Comparison of ENCODE assay signal across 7 mouse cellular contexts in genomic region chr9:58582581-58583266, GRCm38 (mm10). TPM values are rescaled to one million over a fixed set of nuclear protein-coding genes. Genes with fewer than 3 reads are reported as not detected.
A peak's percentile ranks its signal among the peaks of the same experiment; 100 is the strongest.
DNase-seq lines count a peak whose midpoint lies in the region; TF ChIP-seq lines count a peak whose summit lies in the region.

No protein-coding gene starts in this region.

- 2% methylated on average over 42 of the region's 42 CpGs for WGBS in heart, adult 2 months
- under 1% methylated on average over 38 of the region's 42 CpGs for WGBS in macrophage (ENCODE audit: missing documents)
- under 1% methylated on average over 42 of the region's 42 CpGs for WGBS in spleen, adult 2 months

- TF ChIP-seq POLR2A in CH12.LX (IDR thresholded peaks at IDR 0.05; ENCODE audit: low read depth, low read length) = no peak
- TF ChIP-seq POLR2A in heart, adult 2 months (IDR thresholded peaks at IDR 0.05; ENCODE audit: insufficient read depth, low read depth, low read length) = no peak
- TF ChIP-seq POLR2A in spleen, adult 2 months (IDR thresholded peaks at IDR 0.05; ENCODE audit: low read depth, low read length) = no peak

- peaks cover 0 to 1% of the 10 kb centered on the region in 2 experiments for H3K36me3 ChIP-seq in CH12.LX (replicated peaks in 1 of 2; ENCODE audit: control insufficient read depth in 1 of 2, insufficient read depth in 1 of 2, low read length in 1 of 2)
- peaks cover 11% of the 10 kb centered on the region for H3K36me3 ChIP-seq in heart, adult 2 months (ENCODE audit: control insufficient read depth, insufficient read depth, low read length)
- no peaks in the 10 kb centered on the region for H3K36me3 ChIP-seq in macrophage (ENCODE audit: inconsistent target)
- no peaks in the 10 kb centered on the region for H3K36me3 ChIP-seq in spleen, adult 2 months (ENCODE audit: control insufficient read depth, insufficient read depth, low read length)

- peaks cover 2 to 39% of the 10 kb centered on the region in 2 experiments; a peak in 3 of 4 replicates for H3K4me1 ChIP-seq in CH12.LX (ENCODE audit: control insufficient read depth in 1 of 2, insufficient read depth in 2 of 2)
- peaks cover 9% of the 10 kb centered on the region for H3K4me1 ChIP-seq in heart, adult 2 months (ENCODE audit: control insufficient read depth, insufficient read depth, low read length)
- H3K4me1 ChIP-seq in spleen, adult 2 months (ENCODE audit: control insufficient read depth, insufficient read depth, insufficient read length) = no peaks in the 10 kb centered on the region; the same call in 1 of the 2 replicates

- H3K27ac ChIP-seq in CH12.LX (ENCODE audit: insufficient read depth, low read depth) = peak overlapping the region; percentile 43; the same call in 1 of the 2 replicates
- peak overlapping the region; percentile 96 for H3K27ac ChIP-seq in heart, adult 2 months
- peak overlapping the region; percentile 99 for H3K27ac ChIP-seq in layer of hippocampus, adult 2 months
- H3K27ac ChIP-seq in macrophage = peak overlapping the region; percentile 93
- peak overlapping the region; percentile 92 for H3K27ac ChIP-seq in spleen, adult 2 months (ENCODE audit: insufficient read depth, low read length)

- H3K27me3 ChIP-seq in CH12.LX (replicated peaks) = no peaks in the 10 kb centered on the region
- no peaks in the 10 kb centered on the region for H3K27me3 ChIP-seq in heart, adult 2 months (ENCODE audit: control insufficient read depth, insufficient read depth, low read length)
- no peaks in the 10 kb centered on the region for H3K27me3 ChIP-seq in spleen, adult 2 months (ENCODE audit: control insufficient read depth, insufficient read depth, low read length)

- intact Hi-C loops in heart, adult 2 months (cut with DNase I) = no loop called here

- TF ChIP-seq CTCF in CH12.LX (conservative IDR thresholded peaks at IDR 0.05 in 1 of 2, IDR thresholded peaks at IDR 0.05 in 1 of 2; ENCODE audit: low read depth in 2 of 2, low read length in 2 of 2) = no peak
- no peak for TF ChIP-seq CTCF in heart, adult 2 months (IDR thresholded peaks at IDR 0.05)
- no peak for TF ChIP-seq CTCF in layer of hippocampus, adult 2 months (conservative IDR thresholded peaks at IDR 0.05)
- no peak for TF ChIP-seq CTCF in spleen, adult 2 months (IDR thresholded peaks at IDR 0.05; ENCODE audit: extremely low read depth, insufficient read depth, insufficient read length, insufficient replicate concordance)

- H3K4me3 ChIP-seq in CH12.LX (replicated peaks in 1 of 3; ENCODE audit: low read depth in 2 of 3, low read length in 2 of 3, poor library complexity in 1 of 3) = peak overlapping the region; percentile 70 to 93 (median 82)
- H3K4me3 ChIP-seq in heart, adult 2 months = peak overlapping the region; percentile 92
- peak overlapping the region; percentile 95 for H3K4me3 ChIP-seq in layer of hippocampus, adult 2 months
- peak overlapping the region; percentile 94 for H3K4me3 ChIP-seq in macrophage (ENCODE audit: inconsistent target)
- peak overlapping the region; percentile 91 for H3K4me3 ChIP-seq in spleen, adult 2 months (ENCODE audit: extremely low read depth, insufficient read depth, insufficient read length)

- in situ Hi-C loops in CH12.LX (cut with MboI; ENCODE audit: low pct_ligation_motif_present, low pct_unique_long_range_greater_than_20kb, low sequenced_read_pairs) = loop anchor here (10.0 kb wide), 1 partner anchor 72 kb away; no protein-coding TSS in a partner anchor

- TF ChIP-seq RAD21 in CH12.LX (IDR thresholded peaks at IDR 0.05; ENCODE audit: low read depth, low read length) = no peak

- dilution Hi-C loops in CH12.LX (cut with MboI; ENCODE audit: extremely low pct_ligation_motif_present, extremely low pct_unique_long_range_greater_than_20kb, low sequenced_read_pairs) = no loop called here

- H3K9me3 ChIP-seq in CH12.LX (replicated peaks; ENCODE audit: low read length) = no peaks in the 10 kb centered on the region

- H3K79me2 ChIP-seq in CH12.LX (replicated peaks; ENCODE audit: control insufficient read depth, extremely low read depth, insufficient read depth, poor library complexity, severe bottlenecking) (peaks cover 21% of the 10 kb centered on the region), macrophage (ENCODE audit: inconsistent target) (peaks cover 52% of the 10 kb centered on the region)
- peaks cover 2% of the 10 kb centered on the region; the same call in 1 of the 2 replicates for H3K79me2 ChIP-seq in heart, adult 2 months (replicated peaks; ENCODE audit: control insufficient read depth, insufficient read depth, low read length)

- H3K9ac ChIP-seq in CH12.LX (ENCODE audit: insufficient read depth, low read depth) = peak overlapping the region; percentile 76
- peak overlapping the region; percentile 98 for H3K9ac ChIP-seq in heart, adult 2 months (ENCODE audit: low read depth, low read length)

- H3K4me2 ChIP-seq in CH12.LX (ENCODE audit: insufficient read depth, low read depth, poor library complexity, severe bottlenecking) = peak overlapping the region; percentile 57

- no peak for DNase-seq in CH12.LX (ENCODE audit: extremely low read depth)
- peak; percentile 31 for DNase-seq in MN1 (ENCODE audit: low spot score)
- DNase-seq in embryo, embryonic 9.5 days (ENCODE audit: extremely low spot score) = peak; percentile 48
- DNase-seq in heart, adult 2 months = no peak
- peak; percentile 26 to 58 for DNase-seq in layer of hippocampus, adult 2 months (ENCODE audit: low spot score in 2 of 2)
- peak in 1 of 2 experiments; percentile 47 for DNase-seq in spleen, adult 2 months (ENCODE audit: low read depth in 1 of 2, low spot score in 2 of 2)

- no peak for TF ChIP-seq EP300 in CH12.LX (IDR thresholded peaks at IDR 0.05; ENCODE audit: low read length)
- TF ChIP-seq EP300 in heart, adult 2 months (IDR thresholded peaks at IDR 0.05; ENCODE audit: insufficient read depth, low read depth, low read length) = no peak

TF ChIP-seq in CH12.LX, 34 proteins besides CTCF, POLR2A, EP300 and RAD21:
- no peak for TF ChIP-seq ZC3H11A (IDR thresholded peaks at IDR 0.05; ENCODE audit: low read depth, low read length)
- no peak for TF ChIP-seq TCF12 (IDR thresholded peaks at IDR 0.05; ENCODE audit: low read depth, low read length)
- TF ChIP-seq UBTF (IDR thresholded peaks at IDR 0.05; ENCODE audit: low read depth, low read length) = peak; percentile 98
- TF ChIP-seq ELF1 (IDR thresholded peaks at IDR 0.05; ENCODE audit: low read depth, low read length) = 0 out of 2 replicates have a peak, but pooled peaks have one; percentile 4

RNA-seq across cellular contexts. Expression of gene Nptn, which starts 0.7 kb away (rescaled TPM):
- total RNA-seq in CH12.LX (2012; rRNA removed) (48.4 and 62.4 TPM in 2 replicates), CH12.LX (2014; rRNA removed) (172 and 175 TPM in 2 replicates)
- polyA plus RNA-seq in CH12.LX (2012; ENCODE audit: insufficient read length, low read depth) (118 and 184 TPM in 2 replicates), macrophage (2018) (350 to 497 TPM (median 426 TPM) in 3 replicates)
- 100 to 1,000 TPM; 123 to 124 TPM for total RNA-seq in heart, adult 2 months (2021)
- polyA plus RNA-seq in heart, adult 2 months (2012; rRNA removed) = 282 and 290 TPM in 2 replicates
- 100 to 1,000 TPM; 834 to 835 TPM for total RNA-seq in layer of hippocampus, adult 2 months (2021)
- 100 to 1,000 TPM in 23 of 26 experiments, 10 to 100 TPM in 3; 79.3 to 327 (median 178) TPM for total RNA-seq in macrophage (2018; cell fraction: chromatin; rRNA removed)
- 100 to 1,000 TPM; 221 to 473 (median 294) TPM for total RNA-seq in macrophage (2018; cell fraction: cytosol; rRNA removed)
- 100 to 1,000 TPM; 199 to 863 (median 326) TPM for total RNA-seq in macrophage (2018; cell fraction: nucleus; rRNA removed)
- polyA plus RNA-seq in spleen, adult 2 months (2012; rRNA removed) = 208 and 221 TPM in 2 replicates

RNA-seq across cellular contexts. Expression of gene Cd276, which starts 27.5 kb away (rescaled TPM):
- total RNA-seq in CH12.LX (2012; rRNA removed) (0.55 and 0.97 TPM in 2 replicates), CH12.LX (2014; rRNA removed) (0.59 and 0.78 TPM in 2 replicates)
- polyA plus RNA-seq in CH12.LX (2012; ENCODE audit: insufficient read length, low read depth) (1.3 and 4.3 TPM in 2 replicates), macrophage (2018) (0.34 to 2.5 TPM (median 0.49 TPM) in 3 replicates)
- total RNA-seq in heart, adult 2 months (2021) = 1 to 10 TPM; 8.5 to 10.0 TPM
- 7.1 and 7.8 TPM in 2 replicates for polyA plus RNA-seq in heart, adult 2 months (2012; rRNA removed)
- total RNA-seq in layer of hippocampus, adult 2 months (2021) = 1 to 10 TPM; 7.4 to 8.2 TPM
- total RNA-seq in macrophage (2018; cell fraction: chromatin; rRNA removed) = 1 to 10 TPM in 2 of 26 experiments, under 1 TPM in 6, not detected in 18; 0.24 to 7.0 (median 0.68) TPM
- total RNA-seq in macrophage (2018; cell fraction: cytosol; rRNA removed) = under 1 TPM in 24 of 26 experiments, not detected in 2; 0.07 to 0.76 (median 0.32) TPM
- total RNA-seq in macrophage (2018; cell fraction: nucleus; rRNA removed) = 1 to 10 TPM in 8 of 26 experiments, under 1 TPM in 4, not detected in 14; 0.18 to 3.2 (median 1.5) TPM
- 2.4 and 3.1 TPM in 2 replicates for polyA plus RNA-seq in spleen, adult 2 months (2012; rRNA removed)

Comparison
In these comparisons a context has a peak if more than half of its experiments do, and no peak if none do; other contexts are left out.
1. DNase-seq: peak in MN1 (single experiment), embryo, embryonic 9.5 days (single experiment) and layer of hippocampus, adult 2 months (2 of 2); none in CH12.LX (single experiment) and heart, adult 2 months (0 of 2).
2. H3K27ac ChIP-seq: peak in every context shown above with its lines; median percentile 99 in layer of hippocampus, adult 2 months; 96 in heart, adult 2 months; 93 in macrophage; 92 in spleen, adult 2 months; 43 in CH12.LX.
3. Peak in every context shown above with its lines, with median percentiles within 50 percentile points of each other: H3K4me3 ChIP-seq.